Mouse (Mus musculus): ENCODE results near the gene Zrsr1.

- TF ChIP-seq CTCF (IDR thresholded peaks at IDR 0.05; ENCODE audit: borderline replicate concordance, control insufficient read depth, extremely low read depth, insufficient read depth, low read length, poor library complexity) (no peak), POLR2A (IDR thresholded peaks at IDR 0.05; ENCODE audit: control insufficient read depth, extremely low read depth, insufficient read depth, low read length, poor library complexity) (no peak)
These were observed 13.9 kb upstream of the Zrsr1 start for GRCm38 (mm10) chr11:22957791-22958374.

All from thymus, adult 2 months (tissue).